Mouse (Mus musculus): ENCODE data around the gene Ndufs2.

The Ndufs2 gene

DNA sequence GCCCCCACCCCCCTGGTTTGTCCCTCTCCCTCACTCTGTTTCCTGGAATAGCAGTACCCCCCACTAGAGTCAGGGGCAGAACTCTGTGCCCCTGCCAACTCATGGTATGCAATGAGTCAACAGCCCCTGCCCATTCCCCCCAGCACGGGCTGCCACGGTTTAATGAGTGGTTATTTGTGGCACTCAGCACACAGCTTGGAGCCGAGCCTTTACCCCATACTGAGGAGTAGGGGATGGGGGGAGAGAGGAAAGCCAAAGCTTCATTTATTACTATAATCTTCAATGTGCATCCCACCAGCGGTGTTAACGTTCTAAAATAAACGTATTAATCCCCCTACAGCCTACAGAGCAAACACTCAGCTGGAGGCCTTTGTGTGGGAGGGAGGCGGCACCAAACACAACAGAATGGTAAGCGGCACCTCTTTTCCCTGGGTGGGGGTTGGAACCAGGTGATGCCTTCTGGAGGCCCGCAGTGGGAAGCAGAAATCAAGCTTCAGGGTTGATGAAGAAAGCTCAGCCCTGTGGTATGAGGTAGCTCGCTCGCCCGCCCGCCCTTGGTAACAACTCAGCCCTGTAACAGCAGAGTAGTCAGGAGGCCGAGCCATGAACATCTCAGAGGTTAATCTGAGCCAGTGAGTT, 61.6 kb downstream of the Ndufs2 start:
- in situ Hi-C loops (cut with MboI; ENCODE audit: low pct_unique_long_range_greater_than_20kb in 1 of 2, low sequenced_read_pairs in 2 of 2, unreplicated experiment in 1 of 2), result no loop called here

DNA sequence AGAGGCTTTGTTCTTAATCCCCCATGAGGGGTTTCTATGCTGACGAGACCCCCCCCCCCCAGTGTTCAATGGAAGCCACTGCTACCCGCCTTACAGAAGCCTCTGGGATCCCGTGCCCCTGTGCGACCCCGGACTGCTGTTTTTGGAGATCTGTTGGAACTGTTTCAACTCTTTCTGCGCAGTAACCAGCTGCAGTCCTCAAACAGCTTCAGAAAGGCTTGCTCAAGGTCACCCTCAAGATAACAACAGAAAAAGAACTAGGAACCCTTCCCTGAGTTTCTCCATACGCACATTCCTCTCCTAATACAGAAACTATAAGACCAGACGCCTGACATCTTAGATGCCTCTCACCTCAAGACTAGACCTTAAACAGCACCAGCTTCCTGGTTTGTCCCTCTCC, 62.1 kb downstream of the Ndufs2 start:
- in situ Hi-C loops (cut with MboI; ENCODE audit: low pct_unique_long_range_greater_than_20kb in 1 of 2, low sequenced_read_pairs in 2 of 2, unreplicated experiment in 1 of 2), result no loop called here

DNA sequence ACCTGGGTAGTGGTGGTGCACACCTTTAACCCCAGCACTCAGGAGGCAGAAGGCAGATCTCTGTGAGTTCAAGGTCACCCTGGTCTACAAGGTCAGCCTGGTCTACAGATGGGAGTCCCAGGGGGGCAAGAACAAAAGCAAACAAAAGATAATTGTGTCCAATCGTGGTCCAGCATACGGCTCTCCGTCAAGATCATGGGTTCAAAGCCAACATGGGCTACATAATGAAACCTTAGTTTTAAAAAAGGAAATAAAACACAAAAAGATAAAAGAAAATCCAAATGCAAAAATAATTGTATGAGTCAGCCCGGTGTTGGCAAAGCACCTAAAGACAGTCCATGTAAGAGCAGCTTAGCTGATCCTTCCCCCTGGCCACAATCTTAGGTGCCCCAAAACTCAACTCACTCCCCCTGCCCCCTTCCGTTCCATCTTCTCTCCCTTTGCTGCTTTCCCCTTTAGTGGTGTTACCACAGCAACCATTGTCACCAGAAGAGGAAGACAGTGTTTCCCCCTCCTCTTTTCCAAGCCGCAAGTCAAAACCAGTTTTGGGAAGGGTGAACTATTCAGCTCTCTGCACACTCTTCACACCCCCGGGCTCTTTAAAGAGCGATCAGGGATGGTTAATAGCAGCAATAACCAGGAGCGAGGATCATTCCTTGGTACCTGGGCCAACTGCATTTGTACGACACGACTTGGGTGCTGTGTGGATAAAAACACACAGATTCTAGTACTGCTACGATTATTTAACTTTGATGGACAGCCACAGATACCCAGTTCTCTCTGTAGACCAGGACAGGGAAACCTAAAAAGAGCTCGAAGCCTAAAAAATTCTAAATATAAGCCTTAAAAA, 63.1 kb downstream of the Ndufs2 start:
- in situ Hi-C loops (cut with MboI; ENCODE audit: low pct_unique_long_range_greater_than_20kb in 1 of 2, low sequenced_read_pairs in 2 of 2, unreplicated experiment in 1 of 2), result no loop called here

DNA sequence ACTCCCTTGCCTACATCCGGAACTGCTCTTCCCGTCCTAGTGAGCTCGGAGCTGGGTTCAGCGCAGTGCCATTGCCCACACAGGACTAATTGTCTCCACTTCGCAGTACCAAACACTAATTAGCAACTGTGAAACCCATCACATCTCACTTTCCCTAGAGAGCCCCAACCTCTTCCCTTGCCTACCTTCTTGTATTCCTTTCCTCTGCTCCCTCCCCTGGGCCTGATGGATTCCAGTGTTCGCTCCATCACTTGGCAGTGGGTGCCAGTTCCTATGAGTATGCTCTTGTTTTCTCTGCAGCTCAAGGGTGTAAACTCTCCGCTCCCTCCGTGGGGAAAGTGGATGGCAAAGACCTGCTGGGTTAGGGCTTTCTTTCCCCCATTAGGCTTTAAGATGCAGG, 65.5 kb downstream of the Ndufs2 start:
- in situ Hi-C loops (cut with MboI; ENCODE audit: low pct_unique_long_range_greater_than_20kb in 1 of 2, low sequenced_read_pairs in 2 of 2, unreplicated experiment in 1 of 2), result no loop called here
